Mouse (Mus musculus) ES-E14 (cell line): Measurements from ENCODE around the gene Tet2.

Experiments
- MAFK ChIP-seq: IDR thresholded peaks from 2 replicates; pipeline ENCODE4 v1.6.1; 2014; ENCODE audit warnings: mild to moderate bottlenecking, low read depth, low read length, inconsistent platforms; ENCODE audit not compliant: insufficient read depth
- ZC3H11A ChIP-seq: IDR thresholded peaks from 2 replicates; pipeline ENCODE4 v1.6.1; 2012; ENCODE audit warnings: low read depth, mild to moderate bottlenecking, inconsistent platforms, low read length, borderline replicate concordance
- ZNF384 ChIP-seq: IDR thresholded peaks from 2 replicates; pipeline ENCODE4 v1.6.1; 2012; ENCODE audit warnings: low read depth, low read length, inconsistent platforms

DNA sequence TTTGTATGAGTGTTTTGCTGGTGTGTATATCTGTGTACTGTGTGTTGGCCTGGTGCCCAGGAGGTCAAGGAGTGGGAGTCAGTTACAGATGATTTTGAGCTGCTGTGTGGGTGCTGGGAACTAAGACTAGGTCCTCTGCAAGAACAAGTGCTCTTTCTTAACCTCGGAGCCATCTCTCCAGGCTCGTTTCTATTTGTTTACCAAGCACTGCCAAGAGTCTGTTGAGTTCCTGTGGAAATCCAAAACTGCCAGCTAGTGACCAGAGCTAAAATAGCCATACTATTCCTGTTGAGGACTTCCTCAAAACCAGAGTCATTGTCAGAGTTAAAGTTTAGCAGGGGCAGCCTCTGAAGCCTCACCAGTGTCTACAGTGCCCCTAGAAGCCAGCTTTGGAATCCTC lies 1.9 kb upstream of the Tet2 start:
- no peak for TF ChIP-seq ZC3H11A
- TF ChIP-seq ZNF384, result no peak
- no peak for TF ChIP-seq MAFK
